In genomic region chr16:30022352-30022751, GRCm38 (mm10) we compare ENCODE assay signal across 17 mouse cellular contexts. TPM values are rescaled to one million over a fixed set of nuclear protein-coding genes. Genes with fewer than 3 reads are reported as not detected.
DNase-seq lines count a peak whose midpoint lies in the region; ATAC-seq lines count a peak whose summit lies in the region.
"Had no signal": no experiment of that assay in that cellular context is flagged by ENCODE, and none has a peak within 500 bp of the region (broad histone marks: within the 10 kb centered on the region; RNA-seq: fewer than 3 reads in every experiment).

No protein-coding gene starts in this region.

- no peak overlapping the region for H3K9ac ChIP-seq in hindbrain, embryonic 14.5 days
- H3K9ac ChIP-seq in hindbrain, embryonic 16.5 days (ENCODE audit: low read depth, low read length) = no peak overlapping the region
- H3K9ac ChIP-seq in forebrain, embryonic 13.5 days = no peak overlapping the region; the same call in 1 of the 2 replicates
- no peak overlapping the region for H3K9ac ChIP-seq in limb, embryonic 15.5 days
- H3K9ac ChIP-seq: heart, embryonic 12.5 days; liver, embryonic 14.5 days; neural tube, embryonic 12.5 days had no signal

- DNase-seq in hindbrain, embryonic 14.5 days (ENCODE audit: low spot score) = no peak
- DNase-seq in right cerebral cortex, postnatal 25 days = peak; percentile 30
- no peak for DNase-seq in right cerebral cortex, postnatal 14 days
- DNase-seq in layer of hippocampus, postnatal 14 days (ENCODE audit: low spot score in 2 of 2) = no peak
- no peak for DNase-seq in layer of hippocampus, postnatal 10 days (ENCODE audit: low spot score in 2 of 2)
- DNase-seq: B cell, adult 2 months; cerebellum, postnatal 25 days; kidney, adult 18-20 months; kidney, postnatal 25 days; layer of hippocampus, postnatal 36 days; lung, postnatal 10 days had no signal

- peak overlapping the region; percentile 38 for H3K27ac ChIP-seq in hindbrain, embryonic 14.5 days
- H3K27ac ChIP-seq in hindbrain, embryonic 16.5 days (ENCODE audit: low read depth, low read length) = no peak overlapping the region
- H3K27ac ChIP-seq in forebrain, embryonic 13.5 days = peak overlapping the region; percentile 21
- H3K27ac ChIP-seq in limb, embryonic 15.5 days = 0 out of 2 replicates have a peak overlapping the region, but pooled peaks have one; percentile 33
- H3K27ac ChIP-seq: liver, embryonic 14.5 days; neural tube, embryonic 12.5 days had no signal

- no peaks in the 10 kb centered on the region for H3K36me3 ChIP-seq in hindbrain, embryonic 14.5 days (replicated peaks; ENCODE audit: control insufficient read depth, insufficient read depth)
- no peaks in the 10 kb centered on the region for H3K36me3 ChIP-seq in hindbrain, embryonic 16.5 days (ENCODE audit: control insufficient read depth, insufficient read depth, low read length)
- no peaks in the 10 kb centered on the region for H3K36me3 ChIP-seq in forebrain, embryonic 13.5 days (ENCODE audit: poor library complexity, severe bottlenecking)
- H3K36me3 ChIP-seq in limb, embryonic 15.5 days = no peaks in the 10 kb centered on the region
- H3K36me3 ChIP-seq: heart, embryonic 12.5 days; neural tube, embryonic 12.5 days had no signal

- no peak overlapping the region for H3K4me3 ChIP-seq in hindbrain, embryonic 14.5 days (replicated peaks; ENCODE audit: low read length)
- no peak overlapping the region for H3K4me3 ChIP-seq in hindbrain, embryonic 16.5 days (ENCODE audit: low read length)
- H3K4me3 ChIP-seq in forebrain, embryonic 13.5 days = no peak overlapping the region
- no peak overlapping the region for H3K4me3 ChIP-seq in limb, embryonic 15.5 days
- H3K4me3 ChIP-seq: heart, embryonic 12.5 days; neural tube, embryonic 12.5 days had no signal

- no peak overlapping the region for H3K4me2 ChIP-seq in hindbrain, embryonic 14.5 days (replicated peaks)
- no peak overlapping the region for H3K4me2 ChIP-seq in hindbrain, embryonic 16.5 days (ENCODE audit: low read length)
- peak overlapping the region; percentile 36 for H3K4me2 ChIP-seq in forebrain, embryonic 13.5 days
- no peak overlapping the region for H3K4me2 ChIP-seq in limb, embryonic 15.5 days
- H3K4me2 ChIP-seq: heart, embryonic 12.5 days; neural tube, embryonic 12.5 days had no signal

- H3K4me1 ChIP-seq in hindbrain, embryonic 14.5 days (replicated peaks; ENCODE audit: control insufficient read depth, insufficient read depth, low read length) = peaks cover 22% of the 10 kb centered on the region
- H3K4me1 ChIP-seq in hindbrain, embryonic 16.5 days (ENCODE audit: control insufficient read depth, insufficient read depth, low read depth, low read length) = peaks cover 13% of the 10 kb centered on the region
- H3K4me1 ChIP-seq in forebrain, embryonic 13.5 days = peaks cover 56% of the 10 kb centered on the region
- peaks cover 55% of the 10 kb centered on the region for H3K4me1 ChIP-seq in limb, embryonic 15.5 days

- ATAC-seq in hindbrain, embryonic 14.5 days (ENCODE audit: low FRiP score) = no peak
- no peak for ATAC-seq in hindbrain, embryonic 16.5 days
- ATAC-seq in forebrain, embryonic 13.5 days = no peak
- ATAC-seq in limb, embryonic 15.5 days (ENCODE audit: insufficient number of reproducible peaks, low FRiP score, low TSS enrichment, low read depth) = no peak

- no peaks in the 10 kb centered on the region for H3K9me3 ChIP-seq in hindbrain, embryonic 14.5 days (ENCODE audit: control insufficient read depth, low read length)
- no peaks in the 10 kb centered on the region for H3K9me3 ChIP-seq in hindbrain, embryonic 16.5 days (ENCODE audit: control insufficient read depth, low read length)
- no peaks in the 10 kb centered on the region for H3K9me3 ChIP-seq in forebrain, embryonic 13.5 days (replicated peaks)
- no peaks in the 10 kb centered on the region for H3K9me3 ChIP-seq in limb, embryonic 15.5 days
- H3K9me3 ChIP-seq: heart, embryonic 12.5 days; neural tube, embryonic 12.5 days had no signal

- peaks cover 26% of the 10 kb centered on the region for H3K27me3 ChIP-seq in hindbrain, embryonic 14.5 days (ENCODE audit: control insufficient read depth, insufficient read depth, low read length)
- peaks cover 3% of the 10 kb centered on the region for H3K27me3 ChIP-seq in hindbrain, embryonic 16.5 days (replicated peaks; ENCODE audit: control insufficient read depth, insufficient read depth, low read length)
- H3K27me3 ChIP-seq in forebrain, embryonic 13.5 days = peaks cover 64% of the 10 kb centered on the region
- H3K27me3 ChIP-seq in limb, embryonic 15.5 days = no peaks in the 10 kb centered on the region

- 47% methylated on average over 6 of the region's 6 CpGs for WGBS in hindbrain, embryonic 14.5 days
- 50% methylated on average over 6 of the region's 6 CpGs for WGBS in hindbrain, embryonic 16.5 days
- 28% methylated on average over 6 of the region's 6 CpGs for WGBS in forebrain, embryonic 13.5 days
- WGBS in limb, embryonic 15.5 days = 57% methylated on average over 6 of the region's 6 CpGs

RNA-seq across cellular contexts. Expression of gene Hes1, which starts 41.8 kb away (rescaled TPM):
- 14.0 and 18.0 TPM in 2 replicates for polyA plus RNA-seq in hindbrain, embryonic 14.5 days (2014; fragmentation: Nextera tagmentation; extraction: Ambion mirVana)
- polyA plus RNA-seq in hindbrain, embryonic 16.5 days (2015; fragmentation: Nextera tagmentation; extraction: Ambion mirVana) = 8.4 and 8.5 TPM in 2 replicates
- polyA plus RNA-seq in forebrain, embryonic 13.5 days (2015; fragmentation: Nextera tagmentation; extraction: Ambion mirVana) = 29.9 and 30.4 TPM in 2 replicates
- polyA plus RNA-seq in limb, embryonic 15.5 days (2015; fragmentation: Nextera tagmentation; extraction: Ambion mirVana) = 55.3 and 60.5 TPM in 2 replicates
- total RNA-seq in layer of hippocampus, postnatal 14 days (2021) = 10 to 100 TPM; 12.8 to 18.6 TPM
- total RNA-seq in layer of hippocampus, postnatal 10 days (2021) = 10 to 100 TPM; 14.5 to 19.2 TPM
